Mouse (Mus musculus) small intestine, adult 2 months (tissue): Measurements from ENCODE around the gene Ebi3. TPM values are rescaled to one million over a fixed set of nuclear protein-coding genes. Genes with fewer than 3 reads are reported as not detected.
A peak's percentile ranks its signal among the peaks of the same experiment; 100 is the strongest.

Experiments used
- H3K27ac ChIP-seq: fragments of 200-500 bp; 2 replicates; pipeline ENCODE4 v1.5.1; 2012; ENCODE audit warnings: low read depth, low read length, control low read depth, inconsistent platforms; ENCODE audit not compliant: insufficient read depth
- H3K27me3 ChIP-seq: fragments of 200-500 bp; 2 replicates; pipeline ENCODE4 v1.6.1; 2012; ENCODE audit warnings: mild to moderate bottlenecking, moderate library complexity, low read length, inconsistent platforms; ENCODE audit not compliant: control insufficient read depth, insufficient read depth
- H3K36me3 ChIP-seq: fragments of 200-500 bp; 2 replicates; pipeline ENCODE4 v1.6.1; 2012; ENCODE audit warnings: mild to moderate bottlenecking, low read length, control low read depth, inconsistent platforms; ENCODE audit not compliant: control insufficient read depth, insufficient read depth
- H3K4me1 ChIP-seq: fragments of 200-500 bp; 2 replicates; pipeline ENCODE4 v1.6.1; 2012; ENCODE audit warnings: low read length, inconsistent platforms, mixed read lengths; ENCODE audit not compliant: control insufficient read depth, insufficient read depth, insufficient read length
- H3K4me3 ChIP-seq: fragments of 200-500 bp; 2 replicates; pipeline ENCODE4 v1.5.1; 2012; ENCODE audit warnings: low read depth, mild to moderate bottlenecking, control low read depth, inconsistent platforms, low read length, moderate library complexity
- CTCF ChIP-seq: fragments of 200-500 bp; IDR thresholded peaks from 2 replicates; pipeline ENCODE4 v1.5.1; 2012; ENCODE audit warnings: low read depth, mild to moderate bottlenecking, control low read depth, inconsistent platforms, low read length, moderate library complexity, mixed read lengths; ENCODE audit not compliant: insufficient replicate concordance, insufficient read length; ENCODE audit errors: extremely low read depth
- POLR2A ChIP-seq: fragments of 200-500 bp; IDR thresholded peaks from 2 replicates; pipeline ENCODE4 v1.6.1; 2012; ENCODE audit warnings: low read depth, mild to moderate bottlenecking, control low read depth, inconsistent platforms, low read length, moderate library complexity
- WGBS: fragments of 180-500 bp; shearing (Covaris S2); methylation state at CpG from one replicate; pipeline ENCODE4 v1.1.7; 2018; 5-methylcytosine and 5-hydroxymethylcytosine counted together
- polyA plus RNA-seq: library from polyadenylated mRNA; depleted of rRNA; stranded (reverse); fragments of >200 nt; gene quantifications from 2 replicates; pipeline ENCODE4 v1.2.3, GENCODE M21; 2012; rRNA removed

Gene Ebi3
- polyA plus RNA-seq, 1 experiment: 7.5 TPM

DNA sequence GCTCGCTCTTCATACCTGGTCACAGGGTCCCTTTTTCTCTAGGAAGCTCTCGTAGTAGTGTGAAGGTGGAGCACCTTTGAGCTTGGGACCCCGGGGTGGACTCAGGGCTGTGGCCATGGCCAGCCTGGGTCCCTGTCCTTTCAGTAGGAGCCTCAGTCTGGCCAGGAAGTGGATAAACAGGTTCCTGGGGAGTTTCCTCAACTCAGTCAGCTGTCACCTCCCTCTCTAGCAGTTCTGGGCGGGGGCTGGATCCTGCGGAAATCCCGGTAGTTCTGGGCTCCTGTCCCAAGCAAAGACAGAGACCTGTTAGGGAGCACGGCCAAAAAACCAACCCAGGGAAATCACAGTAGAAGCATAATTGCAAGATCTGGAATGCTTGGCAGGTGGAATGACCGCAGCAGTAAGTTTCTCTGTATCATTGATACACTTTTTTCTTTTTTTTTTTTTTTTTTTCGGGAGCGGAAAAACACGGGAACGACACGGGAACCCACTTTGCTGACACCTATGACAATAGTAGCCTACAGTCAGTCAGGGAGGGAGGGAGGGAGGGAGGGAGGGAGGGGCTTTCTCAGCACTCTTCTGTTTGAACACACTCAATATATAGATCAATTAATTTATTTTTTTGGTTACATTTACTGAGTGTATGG, 53.1 kb downstream of the Ebi3 start, which contains the start of the genes Stap2 and Mpnd:
Gene Stap2, minus strand, starts transcription at position 170 of the 647 bp plus-strand sequence.
Gene Mpnd, plus strand, starts transcription at position 297 of the 647 bp plus-strand sequence.
- 17% methylated on average over 13 of the region's 13 CpGs for WGBS

More for the DNA sequence above, 53.1 kb downstream of the Ebi3 start, which contains the start of the genes Stap2 and Mpnd:
- H3K27me3 ChIP-seq: no peaks in the 10 kb centered on the region
- H3K4me1 ChIP-seq: peaks cover 14% of the 10 kb centered on the region
- no peak for TF ChIP-seq CTCF
- peak; percentile 59 for TF ChIP-seq POLR2A
- peak within 1 kb of the TSS; percentile 98 for H3K27ac ChIP-seq
- H3K36me3 ChIP-seq: peaks cover 19% of the 10 kb centered on the region
- H3K4me3 ChIP-seq: peak within 1 kb of the TSS; percentile 80

Other genes starting within 250 kb of the Ebi3 start
- 0.20 and 0.62 TPM in 2 replicates for gene Pot1b, start 240.0 kb upstream of the Ebi3 start, polyA plus RNA-seq
- 0.48 and 0.52 TPM in 2 replicates for gene Adgre4, start 202.7 kb upstream of the Ebi3 start, polyA plus RNA-seq
- not detected in 2 replicates for gene Zfp119a, start 73.7 kb upstream of the Ebi3 start, polyA plus RNA-seq
- 0.27 TPM in 1 of 2 replicates, not detected in the other for gene Zfp959, start 60.5 kb upstream of the Ebi3 start, polyA plus RNA-seq
- 0.09 TPM in 1 of 2 replicates, not detected in the other for gene Zfp119b, start 3.1 kb upstream of the Ebi3 start, polyA plus RNA-seq
- 3.4 and 7.9 TPM in 2 replicates for gene Yju2, start 6.5 kb downstream of the Ebi3 start, polyA plus RNA-seq
- 1.1 and 3.4 TPM in 2 replicates for gene Shd, start 17.8 kb downstream of the Ebi3 start, polyA plus RNA-seq
- gene Fsd1, start 33.9 kb downstream of the Ebi3 start, polyA plus RNA-seq: 0.83 and 3.2 TPM in 2 replicates
- 87.8 and 224 TPM in 2 replicates for gene Stap2, start 52.9 kb downstream of the Ebi3 start, polyA plus RNA-seq
- 129 and 424 TPM in 2 replicates for gene Mpnd, start 53.1 kb downstream of the Ebi3 start, polyA plus RNA-seq
- gene Sh3gl1, start 84.0 kb downstream of the Ebi3 start, polyA plus RNA-seq: 41.8 and 78.2 TPM in 2 replicates
- gene Chaf1a, start 87.8 kb downstream of the Ebi3 start, polyA plus RNA-seq: 1.9 and 4.1 TPM in 2 replicates
- gene Ubxn6, start 122.4 kb downstream of the Ebi3 start, polyA plus RNA-seq: 27.4 and 57.1 TPM in 2 replicates
- 23.1 and 24.2 TPM in 2 replicates for gene Hdgfl2, start 127.0 kb downstream of the Ebi3 start, polyA plus RNA-seq
- gene Plin4, start 157.2 kb downstream of the Ebi3 start, polyA plus RNA-seq: 6.2 and 8.9 TPM in 2 replicates
- gene Plin5, start 165.0 kb downstream of the Ebi3 start, polyA plus RNA-seq: 0.04 and 0.05 TPM in 2 replicates
- 10.6 and 28.7 TPM in 2 replicates for gene Lrg1, start 169.4 kb downstream of the Ebi3 start, polyA plus RNA-seq
- 6.4 and 12.2 TPM in 2 replicates for gene Sema6b, start 187.7 kb downstream of the Ebi3 start, polyA plus RNA-seq
- 4.2 and 10.3 TPM in 2 replicates for gene Tnfaip8l1, start 209.8 kb downstream of the Ebi3 start, polyA plus RNA-seq
- 82.7 and 86.4 TPM in 2 replicates for gene Mydgf, start 231.3 kb downstream of the Ebi3 start, polyA plus RNA-seq